In the genomic region with DNA sequence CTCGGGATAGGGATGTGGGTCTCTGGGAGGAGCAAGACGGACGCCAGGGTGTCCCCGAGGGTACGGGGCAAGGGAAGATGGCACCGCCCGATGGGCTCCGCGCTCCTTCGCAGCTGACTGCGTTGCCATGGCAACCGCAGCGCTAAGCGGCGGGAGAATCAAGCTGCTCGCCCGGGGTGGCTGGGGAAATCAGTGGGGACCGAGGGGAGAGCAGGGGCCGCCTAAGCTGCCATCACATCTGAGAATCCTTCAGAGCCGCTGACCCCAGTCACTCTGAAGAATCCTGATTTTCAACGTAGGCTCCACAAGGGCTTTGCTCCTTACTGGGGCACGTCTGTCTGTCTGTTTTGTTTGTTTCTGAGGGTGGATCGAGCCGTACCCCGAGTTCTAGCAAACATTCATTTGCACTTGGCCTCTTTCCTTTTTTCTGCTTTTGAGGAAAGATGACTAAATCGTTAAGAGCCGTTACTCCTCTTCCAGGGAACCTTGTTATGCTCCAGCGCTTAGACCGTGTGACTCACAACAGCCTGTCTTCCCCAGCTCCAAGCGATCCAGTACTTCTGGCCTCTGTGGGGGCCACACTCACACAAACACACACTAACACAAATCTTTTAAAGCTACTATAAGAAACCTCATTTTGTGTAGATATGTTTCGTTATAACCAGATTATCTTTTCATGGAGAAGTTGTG, we compare ENCODE assay signal across 8 mouse cellular contexts. TPM values are rescaled to one million over a fixed set of nuclear protein-coding genes. Genes with fewer than 3 reads are reported as not detected.
A peak's percentile ranks its signal among the peaks of the same experiment; 100 is the strongest.
DNase-seq lines count a peak whose midpoint lies in the region; ATAC-seq lines count a peak whose summit lies in the region.

No protein-coding gene starts in this region.

- H3K9me3 ChIP-seq in lung, embryonic 16.5 days (ENCODE audit: control insufficient read depth, low read length): no peaks in the 10 kb centered on the region
- no peaks in the 10 kb centered on the region for H3K9me3 ChIP-seq in embryonic facial prominence, embryonic 10.5 days
- H3K9me3 ChIP-seq in intestine, embryonic 16.5 days (ENCODE audit: control insufficient read depth, low read length): no peaks in the 10 kb centered on the region
- H3K9me3 ChIP-seq in neural tube, embryonic 14.5 days (ENCODE audit: control insufficient read depth, low read length): no peaks in the 10 kb centered on the region

- DNase-seq in lung, postnatal 4 days: no peak
- DNase-seq in embryonic facial prominence, embryonic 10.5 days (ENCODE audit: low spot score): no peak
- no peak for DNase-seq in cerebellum, postnatal 25 days
- DNase-seq in left cerebral cortex, postnatal 36 days (ENCODE audit: low spot score in 2 of 2): no peak
- DNase-seq in lung, postnatal 36 days: no peak

- WGBS in lung, embryonic 16.5 days: under 1% methylated on average over 31 of the region's 31 CpGs
- WGBS in embryonic facial prominence, embryonic 10.5 days: 1% methylated on average over 31 of the region's 31 CpGs
- 1% methylated on average over 31 of the region's 31 CpGs for WGBS in intestine, embryonic 16.5 days
- 1% methylated on average over 30 of the region's 31 CpGs for WGBS in neural tube, embryonic 14.5 days

- peak; percentile 78 for ATAC-seq in lung, embryonic 16.5 days (ENCODE audit: low read depth)
- ATAC-seq in intestine, embryonic 16.5 days: peak; percentile 80
- peak; percentile 84; the same call in 1 of the 2 replicates for ATAC-seq in neural tube, embryonic 14.5 days (ENCODE audit: low read depth)

- no peaks in the 10 kb centered on the region for H3K27me3 ChIP-seq in lung, embryonic 16.5 days (ENCODE audit: control insufficient read depth, insufficient read depth, low read depth, low read length)
- peaks cover 18% of the 10 kb centered on the region; the same call in 1 of the 2 replicates for H3K27me3 ChIP-seq in embryonic facial prominence, embryonic 10.5 days (replicated peaks; ENCODE audit: low read depth, poor library complexity, severe bottlenecking)
- H3K27me3 ChIP-seq in intestine, embryonic 16.5 days (replicated peaks; ENCODE audit: control insufficient read depth, insufficient read depth, low read length): no peaks in the 10 kb centered on the region
- no peaks in the 10 kb centered on the region; the same call in 1 of the 2 replicates for H3K27me3 ChIP-seq in neural tube, embryonic 14.5 days (ENCODE audit: control insufficient read depth, insufficient read depth, low read length)

- H3K4me3 ChIP-seq in lung, embryonic 16.5 days (ENCODE audit: low read length): peak overlapping the region; percentile 93
- peak overlapping the region; percentile 99 for H3K4me3 ChIP-seq in embryonic facial prominence, embryonic 10.5 days
- peak overlapping the region; percentile 92 for H3K4me3 ChIP-seq in intestine, embryonic 16.5 days (ENCODE audit: low read length)
- peak overlapping the region; percentile 91 for H3K4me3 ChIP-seq in neural tube, embryonic 14.5 days (ENCODE audit: low read depth, low read length)

- H3K36me3 ChIP-seq in lung, embryonic 16.5 days (ENCODE audit: control insufficient read depth, insufficient read depth, low read length): peaks cover 16% of the 10 kb centered on the region
- peaks cover 29% of the 10 kb centered on the region for H3K36me3 ChIP-seq in embryonic facial prominence, embryonic 10.5 days (replicated peaks)
- peaks cover 9% of the 10 kb centered on the region; the same call in 1 of the 2 replicates for H3K36me3 ChIP-seq in intestine, embryonic 16.5 days (ENCODE audit: control insufficient read depth, insufficient read depth, low read length)
- peaks cover 20% of the 10 kb centered on the region for H3K36me3 ChIP-seq in neural tube, embryonic 14.5 days (ENCODE audit: control insufficient read depth, insufficient read depth, low read length)

- H3K4me2 ChIP-seq in lung, embryonic 16.5 days (ENCODE audit: low read depth, low read length): peak overlapping the region; percentile 77
- H3K4me2 ChIP-seq in intestine, embryonic 16.5 days (ENCODE audit: low read depth, low read length): peak overlapping the region; percentile 87
- H3K4me2 ChIP-seq in neural tube, embryonic 14.5 days (ENCODE audit: low read depth, low read length): peak overlapping the region; percentile 93

- intact Hi-C loops in left cerebral cortex, postnatal 36 days (cut with DNase I): no loop called here

- peak overlapping the region; percentile 88 for H3K27ac ChIP-seq in lung, embryonic 16.5 days (ENCODE audit: low read length)
- H3K27ac ChIP-seq in embryonic facial prominence, embryonic 10.5 days (replicated peaks): peak overlapping the region; percentile 97
- H3K27ac ChIP-seq in intestine, embryonic 16.5 days (ENCODE audit: low read length): peak overlapping the region; percentile 82
- H3K27ac ChIP-seq in neural tube, embryonic 14.5 days (ENCODE audit: low read depth, low read length): peak overlapping the region; percentile 98

- peak overlapping the region; percentile 96 for H3K9ac ChIP-seq in lung, embryonic 16.5 days (ENCODE audit: low read length)
- peak overlapping the region; percentile 76 for H3K9ac ChIP-seq in intestine, embryonic 16.5 days (ENCODE audit: low read depth, low read length)
- peak overlapping the region; percentile 95 for H3K9ac ChIP-seq in neural tube, embryonic 14.5 days (replicated peaks; ENCODE audit: low read depth, low read length)

- peaks cover 20% of the 10 kb centered on the region for H3K4me1 ChIP-seq in lung, embryonic 16.5 days (replicated peaks; ENCODE audit: control insufficient read depth, insufficient read depth, low read length)
- H3K4me1 ChIP-seq in embryonic facial prominence, embryonic 10.5 days: peaks cover 17% of the 10 kb centered on the region
- H3K4me1 ChIP-seq in intestine, embryonic 16.5 days (ENCODE audit: control insufficient read depth, insufficient read depth, low read length): peaks cover 14% of the 10 kb centered on the region
- H3K4me1 ChIP-seq in neural tube, embryonic 14.5 days (ENCODE audit: control insufficient read depth, insufficient read depth, low read length): peaks cover 9% of the 10 kb centered on the region; the same call in 1 of the 2 replicates

RNA-seq across cellular contexts. Expression of gene Eif4a3, which starts 0.5 kb away (rescaled TPM):
- 330 and 339 TPM in 2 replicates for polyA plus RNA-seq in lung, embryonic 16.5 days (2015; fragmentation: Nextera tagmentation; extraction: Ambion mirVana)
- polyA plus RNA-seq in embryonic facial prominence, embryonic 10.5 days (2016; fragmentation: Nextera tagmentation; extraction: Ambion mirVana): 465 and 504 TPM in 2 replicates
- polyA plus RNA-seq in intestine, embryonic 16.5 days (2015; fragmentation: Nextera tagmentation; extraction: Ambion mirVana): 306 and 335 TPM in 2 replicates
- polyA plus RNA-seq in neural tube, embryonic 14.5 days (2014; fragmentation: Nextera tagmentation; extraction: Ambion mirVana): 240 and 251 TPM in 2 replicates
- total RNA-seq in left cerebral cortex, postnatal 36 days (2021): 10 to 100 TPM; 74.7 to 78.6 TPM

RNA-seq across cellular contexts. Expression of gene Card14, which starts 7.2 kb away (rescaled TPM):
- 0.05 TPM in 1 of 2 replicates, not detected in the other for polyA plus RNA-seq in lung, embryonic 16.5 days (2015; fragmentation: Nextera tagmentation; extraction: Ambion mirVana)
- polyA plus RNA-seq in embryonic facial prominence, embryonic 10.5 days (2016; fragmentation: Nextera tagmentation; extraction: Ambion mirVana): 0.05 TPM in 1 of 2 replicates, not detected in the other
- polyA plus RNA-seq in intestine, embryonic 16.5 days (2015; fragmentation: Nextera tagmentation; extraction: Ambion mirVana): 8.5 and 10.5 TPM in 2 replicates
- polyA plus RNA-seq in neural tube, embryonic 14.5 days (2014; fragmentation: Nextera tagmentation; extraction: Ambion mirVana): 0.25 and 0.32 TPM in 2 replicates
- under 1 TPM; 0.07 to 0.14 TPM for total RNA-seq in left cerebral cortex, postnatal 36 days (2021)

RNA-seq across cellular contexts. Expression of gene Gaa, which starts 32.7 kb away (rescaled TPM):
- polyA plus RNA-seq in lung, embryonic 16.5 days (2015; fragmentation: Nextera tagmentation; extraction: Ambion mirVana): 77.7 and 78.1 TPM in 2 replicates
- 30.8 TPM in 2 replicates for polyA plus RNA-seq in embryonic facial prominence, embryonic 10.5 days (2016; fragmentation: Nextera tagmentation; extraction: Ambion mirVana)
- 90.5 and 99.0 TPM in 2 replicates for polyA plus RNA-seq in intestine, embryonic 16.5 days (2015; fragmentation: Nextera tagmentation; extraction: Ambion mirVana)
- polyA plus RNA-seq in neural tube, embryonic 14.5 days (2014; fragmentation: Nextera tagmentation; extraction: Ambion mirVana): 66.0 and 69.1 TPM in 2 replicates
- total RNA-seq in left cerebral cortex, postnatal 36 days (2021): 100 to 1,000 TPM; 220 to 253 TPM

RNA-seq across cellular contexts. Expression of gene Sgsh, which starts 54.9 kb away (rescaled TPM):
- 6.7 and 8.4 TPM in 2 replicates for polyA plus RNA-seq in lung, embryonic 16.5 days (2015; fragmentation: Nextera tagmentation; extraction: Ambion mirVana)
- 5.4 and 5.5 TPM in 2 replicates for polyA plus RNA-seq in embryonic facial prominence, embryonic 10.5 days (2016; fragmentation: Nextera tagmentation; extraction: Ambion mirVana)
- polyA plus RNA-seq in intestine, embryonic 16.5 days (2015; fragmentation: Nextera tagmentation; extraction: Ambion mirVana): 8.2 and 8.3 TPM in 2 replicates
- 4.4 and 5.0 TPM in 2 replicates for polyA plus RNA-seq in neural tube, embryonic 14.5 days (2014; fragmentation: Nextera tagmentation; extraction: Ambion mirVana)
- 1 to 10 TPM; 4.3 to 4.7 TPM for total RNA-seq in left cerebral cortex, postnatal 36 days (2021)

RNA-seq across cellular contexts. Expression of gene Slc26a11, which starts 55.0 kb away (rescaled TPM):
- 12.4 and 12.6 TPM in 2 replicates for polyA plus RNA-seq in lung, embryonic 16.5 days (2015; fragmentation: Nextera tagmentation; extraction: Ambion mirVana)
- polyA plus RNA-seq in embryonic facial prominence, embryonic 10.5 days (2016; fragmentation: Nextera tagmentation; extraction: Ambion mirVana): 7.6 and 8.2 TPM in 2 replicates
- 9.0 and 10.5 TPM in 2 replicates for polyA plus RNA-seq in intestine, embryonic 16.5 days (2015; fragmentation: Nextera tagmentation; extraction: Ambion mirVana)
- 5.1 and 5.2 TPM in 2 replicates for polyA plus RNA-seq in neural tube, embryonic 14.5 days (2014; fragmentation: Nextera tagmentation; extraction: Ambion mirVana)
- 1 to 10 TPM; 3.5 to 4.3 TPM for total RNA-seq in left cerebral cortex, postnatal 36 days (2021)
